Mouse (Mus musculus) spleen, postnatal 4 days (tissue): Measurements from ENCODE around the gene Nyap2.

Experiments
- DNase-seq, 2 experiments: peaks; one replicate each; pipeline ENCODE4 v3.0.0; 2022; ENCODE audit warnings: low spot score in 2 of 2

Nyap2 gene

DNA sequence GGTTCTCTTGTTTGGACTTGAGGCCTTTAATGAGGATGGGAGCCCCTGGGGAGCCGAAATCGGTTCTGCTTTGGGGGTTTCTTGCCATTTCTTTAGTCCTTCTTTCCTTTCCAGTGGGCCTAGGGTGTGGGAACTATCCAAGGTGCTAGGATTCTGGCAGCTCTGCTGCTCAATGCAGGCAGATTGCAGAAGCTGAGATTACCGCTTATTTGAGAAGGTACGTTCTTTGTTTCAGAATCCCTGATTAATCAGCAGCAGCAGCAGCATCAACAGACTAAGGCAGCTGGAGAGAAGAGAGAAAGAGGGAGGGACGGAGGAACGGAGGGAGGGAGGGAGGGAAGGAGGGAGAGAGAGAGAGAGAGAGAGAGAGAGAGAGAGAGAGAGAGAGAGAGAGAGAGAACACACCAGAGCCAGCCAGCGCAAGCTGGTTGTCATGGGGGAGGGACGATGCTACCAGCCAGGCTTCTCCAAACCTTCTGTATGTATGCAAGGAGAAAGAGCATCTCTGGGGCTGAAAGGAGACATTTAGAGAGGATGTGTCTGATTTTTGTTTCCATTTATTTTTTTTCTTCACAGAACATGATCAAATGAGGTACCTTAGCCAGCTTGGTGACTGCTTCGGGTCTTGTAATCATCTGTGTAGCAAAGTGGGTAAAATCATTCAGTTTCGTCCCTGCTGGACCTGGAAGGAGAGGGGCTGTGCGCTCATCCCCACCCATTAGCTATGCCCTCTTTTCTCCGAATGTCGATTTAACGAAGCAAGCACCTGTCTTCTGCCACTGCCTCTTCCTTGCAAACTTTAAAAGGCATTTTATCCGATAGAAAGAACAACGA is at the start of gene Nyap2:
Nyap2 (plus strand) TSS at position 120 of the 834 bp plus-strand sequence.
- DNase-seq = no peak

DNA sequence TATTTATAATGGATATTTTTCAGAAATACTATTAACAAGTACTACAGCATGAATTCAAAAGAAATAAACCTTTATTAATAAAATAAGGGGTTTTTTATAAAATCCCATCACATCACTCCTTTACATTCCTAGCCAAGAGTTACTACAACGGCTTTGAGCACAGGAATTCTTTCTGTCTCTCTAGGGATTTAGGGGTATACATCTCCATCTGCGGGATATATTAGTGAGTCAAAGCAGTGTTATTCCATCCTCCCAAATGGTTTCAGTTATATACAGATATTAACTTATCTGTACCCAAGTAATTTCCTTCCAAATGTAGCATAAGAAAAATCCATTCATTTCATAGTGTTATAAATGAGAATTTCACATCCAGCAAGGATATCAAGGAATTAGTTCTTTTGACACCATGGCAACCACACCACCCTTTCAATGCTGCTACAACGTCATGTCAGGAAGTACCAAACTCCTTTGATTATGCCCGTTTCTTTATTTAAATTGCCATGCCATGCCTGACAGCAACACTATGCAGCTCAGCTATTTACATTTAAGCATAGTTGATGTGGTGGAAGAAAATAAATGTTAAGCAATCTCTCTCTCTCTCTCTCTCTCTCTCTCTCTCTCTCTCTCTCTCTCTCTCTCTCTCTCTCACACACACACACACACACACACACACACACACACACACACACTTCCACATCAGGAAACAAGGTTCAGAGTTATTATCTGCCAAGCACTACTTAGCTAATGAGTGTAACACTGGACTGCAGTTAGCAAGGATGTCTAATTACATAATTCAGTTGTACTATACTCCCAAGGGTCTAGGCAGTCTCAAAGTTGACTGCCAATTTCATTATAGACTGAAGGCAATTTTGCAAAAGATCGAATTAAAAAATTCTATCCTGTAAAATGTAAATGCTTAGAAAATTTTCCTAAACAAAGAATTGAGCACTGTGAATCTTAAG is 33.6 kb upstream of the Nyap2 start:
- DNase-seq = no peak

DNA sequence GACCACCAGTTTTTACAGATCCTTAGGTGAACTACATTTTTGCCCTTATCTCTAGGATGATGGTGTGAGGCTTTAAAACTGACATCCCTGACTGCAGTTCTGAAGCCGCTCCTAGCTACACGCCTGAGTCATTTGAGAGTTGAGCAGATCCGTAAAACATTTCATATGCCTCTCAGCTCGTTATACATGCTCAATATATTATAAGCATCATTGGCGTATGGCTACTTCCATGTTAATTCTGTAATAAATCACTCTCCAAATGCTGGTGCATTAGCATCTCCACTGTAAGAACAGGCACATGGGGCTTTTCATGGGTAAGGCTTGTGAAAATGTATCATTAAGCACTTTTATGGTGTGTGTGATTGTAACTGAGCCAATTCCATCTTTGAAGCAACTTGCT is 18.4 kb upstream of the Nyap2 start:
- DNase-seq = no peak

DNA sequence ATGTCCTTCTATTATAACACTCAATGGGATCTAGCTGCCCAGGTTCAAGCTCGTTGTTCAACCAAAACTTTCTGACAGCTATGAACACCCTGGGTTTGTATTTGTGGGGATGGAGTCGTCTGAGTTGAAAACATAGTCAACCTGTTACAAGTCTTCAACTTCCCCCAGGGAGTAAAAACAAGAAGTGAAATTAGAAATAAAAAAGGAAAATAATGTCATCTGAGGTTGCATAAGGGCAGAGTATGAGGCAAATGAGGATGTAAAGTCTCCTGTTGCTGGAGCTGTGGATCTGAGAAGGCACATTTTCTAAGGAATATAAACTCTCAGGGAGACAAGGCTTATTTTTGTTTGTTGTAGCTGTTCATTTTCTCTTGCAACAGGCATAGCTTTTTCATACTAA is 17.9 kb upstream of the Nyap2 start:
- no peak for DNase-seq

DNA sequence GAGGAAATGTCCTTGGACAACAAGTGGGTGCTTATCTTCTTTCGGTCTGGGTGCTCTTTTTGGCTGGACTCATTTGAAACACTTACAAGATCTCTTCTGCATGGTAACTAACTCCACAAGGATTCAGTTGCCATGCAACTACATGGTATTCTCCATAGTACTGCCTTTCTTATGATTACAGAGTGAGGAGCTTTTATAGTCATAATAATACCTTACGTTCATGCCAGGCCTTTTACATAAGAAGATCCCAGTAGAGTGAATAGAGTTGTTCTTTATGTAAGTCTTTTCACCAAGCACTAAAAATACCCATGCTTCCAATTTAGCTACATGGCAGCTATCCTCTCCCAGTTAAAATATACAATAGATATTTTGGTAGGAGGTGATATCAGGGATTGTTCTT is 13.9 kb upstream of the Nyap2 start:
- DNase-seq = no peak

DNA sequence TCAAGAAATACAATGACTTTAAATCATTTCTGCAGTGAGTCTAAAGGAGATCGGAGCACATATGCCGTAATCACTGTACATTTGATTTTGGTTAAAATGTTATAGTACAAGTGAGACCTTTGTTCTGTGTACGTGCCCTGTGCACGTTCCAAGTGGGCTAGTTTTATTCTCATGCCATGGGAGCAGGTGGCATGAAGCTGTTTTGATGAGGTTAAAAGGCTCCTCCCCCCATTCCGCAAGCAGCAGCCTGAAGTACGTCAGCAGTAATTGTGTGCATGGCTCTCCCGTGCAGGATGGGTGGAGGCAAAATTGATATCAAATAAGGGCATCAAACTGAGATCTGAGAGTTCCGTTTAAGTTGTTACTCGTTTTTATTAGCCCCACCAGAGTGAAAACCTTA is 491 bp upstream of the Nyap2 start:
- DNase-seq = no peak

DNA sequence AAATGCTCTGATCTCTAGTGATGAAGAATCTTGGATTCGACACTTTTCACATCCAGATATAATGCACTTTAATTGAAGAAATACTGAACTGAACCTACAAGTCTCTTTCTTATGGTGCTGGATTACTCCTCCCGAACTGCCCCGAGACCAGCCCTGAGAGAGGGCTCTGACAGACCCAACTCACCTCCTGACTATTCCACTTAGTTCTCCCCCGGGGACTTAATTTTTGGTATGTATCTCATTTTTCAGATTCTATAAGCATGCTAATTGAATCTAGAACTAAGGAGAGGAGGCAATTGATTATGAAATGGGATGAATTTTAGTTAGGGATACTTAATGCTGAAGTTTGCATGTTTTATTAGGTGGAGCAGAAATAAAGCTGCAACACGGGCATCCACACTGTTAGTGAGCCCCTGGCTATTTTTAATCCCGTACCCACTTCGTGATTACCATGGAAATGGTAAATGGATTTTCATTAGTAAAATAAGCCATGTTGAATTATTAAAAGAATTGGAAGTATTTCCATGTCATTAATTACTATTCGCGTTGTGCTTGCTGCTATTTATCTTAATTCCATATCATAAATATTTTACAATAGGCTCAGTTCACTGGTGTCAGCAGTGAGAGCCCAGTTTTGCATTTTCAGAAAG is 1.0 kb downstream of the Nyap2 start:
- DNase-seq = no peak

DNA sequence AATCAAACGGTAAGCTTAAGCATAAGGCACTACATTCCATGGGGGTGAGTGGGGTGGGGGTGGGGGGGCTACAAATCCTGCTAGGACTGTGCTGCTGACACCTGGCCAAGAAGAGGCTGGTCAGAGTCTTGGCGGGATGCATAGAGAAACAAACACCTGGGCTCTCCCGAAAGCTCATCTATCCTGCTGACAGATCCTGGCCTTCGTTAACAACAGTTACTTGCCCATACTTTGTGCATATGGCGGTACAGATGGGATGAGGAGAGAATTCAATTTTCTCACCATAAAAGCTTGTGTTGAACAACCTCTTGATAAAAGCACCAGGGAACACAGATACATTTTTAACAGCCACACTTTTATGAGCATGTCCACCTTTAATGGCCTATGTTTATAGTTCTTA is 10.7 kb downstream of the Nyap2 start:
- DNase-seq = no peak

DNA sequence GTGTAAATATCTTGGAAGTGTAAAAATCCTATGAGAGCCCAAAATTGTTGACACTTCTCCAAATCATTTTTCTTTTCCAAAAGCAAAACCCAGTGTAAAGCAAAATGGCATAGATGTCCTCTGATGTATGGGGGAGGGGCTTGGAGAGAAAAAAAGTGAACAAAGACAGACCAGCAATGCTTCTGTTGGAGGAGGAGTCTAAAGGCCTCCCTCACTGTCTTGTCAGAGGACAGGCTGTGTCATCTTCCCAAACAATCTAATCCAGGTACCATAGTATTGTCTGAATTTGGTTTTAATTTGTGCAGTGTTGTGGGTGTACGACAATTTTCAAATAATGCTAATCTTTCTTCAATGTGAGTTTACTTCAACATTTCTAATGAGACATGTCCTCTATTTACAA is 13.7 kb downstream of the Nyap2 start:
- DNase-seq = no peak

DNA sequence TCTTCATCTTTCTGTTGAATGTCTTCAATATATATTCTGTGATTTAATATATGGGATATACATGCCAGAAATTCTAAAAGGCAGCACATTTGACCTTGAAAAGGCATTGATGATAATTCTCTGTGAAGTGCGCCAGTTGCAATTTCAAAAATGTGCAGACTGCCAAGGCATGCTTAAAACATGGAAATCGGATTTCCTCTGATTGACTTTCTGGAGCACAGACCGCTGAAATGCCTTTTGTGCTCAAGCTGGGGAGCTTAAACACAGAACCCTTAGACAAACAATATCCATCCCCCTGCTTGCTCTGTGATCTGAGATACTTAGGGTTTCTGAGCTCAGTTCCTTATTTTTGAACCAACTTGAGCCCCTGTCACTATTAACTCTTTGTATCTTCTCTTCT is 14.2 kb downstream of the Nyap2 start:
- no peak for DNase-seq

DNA sequence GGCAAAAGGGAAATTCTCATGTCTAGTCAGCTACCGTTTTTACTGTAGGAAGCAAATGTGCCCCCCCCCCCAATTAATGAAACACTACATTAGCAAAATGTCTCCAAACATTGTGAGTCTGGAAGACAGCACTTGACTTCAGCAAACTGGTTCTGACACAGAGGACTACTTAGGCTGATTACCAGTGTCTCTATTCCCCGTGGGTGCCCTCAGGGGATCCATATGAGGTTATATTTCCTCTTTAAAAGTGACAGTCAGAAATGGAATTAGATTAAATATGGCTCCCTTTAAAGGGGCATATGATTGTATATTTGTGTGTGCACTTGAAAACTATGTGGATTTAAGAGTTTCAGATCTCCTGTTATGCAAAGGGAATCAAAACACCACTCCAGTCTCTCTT is 15.3 kb downstream of the Nyap2 start:
- no peak for DNase-seq

DNA sequence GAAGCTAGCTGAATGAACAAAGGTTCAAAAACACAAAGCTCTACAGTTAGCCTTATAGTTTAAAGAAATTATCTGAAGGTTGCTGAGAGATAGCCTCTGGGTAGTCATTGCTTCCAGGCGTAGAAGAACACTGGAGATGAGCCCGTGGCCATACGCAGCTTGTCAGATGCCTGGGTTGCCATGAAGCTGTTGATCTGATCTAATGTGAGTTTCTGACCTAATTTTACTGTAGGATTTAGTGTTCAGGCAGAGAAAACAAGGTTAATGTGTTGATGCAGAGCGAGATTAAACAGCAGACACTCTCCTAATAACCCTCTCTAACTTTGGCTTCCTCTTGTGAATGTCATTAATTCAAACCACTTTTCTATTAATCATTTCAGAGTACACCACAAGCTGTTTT is 16.1 kb downstream of the Nyap2 start:
- no peak for DNase-seq

DNA sequence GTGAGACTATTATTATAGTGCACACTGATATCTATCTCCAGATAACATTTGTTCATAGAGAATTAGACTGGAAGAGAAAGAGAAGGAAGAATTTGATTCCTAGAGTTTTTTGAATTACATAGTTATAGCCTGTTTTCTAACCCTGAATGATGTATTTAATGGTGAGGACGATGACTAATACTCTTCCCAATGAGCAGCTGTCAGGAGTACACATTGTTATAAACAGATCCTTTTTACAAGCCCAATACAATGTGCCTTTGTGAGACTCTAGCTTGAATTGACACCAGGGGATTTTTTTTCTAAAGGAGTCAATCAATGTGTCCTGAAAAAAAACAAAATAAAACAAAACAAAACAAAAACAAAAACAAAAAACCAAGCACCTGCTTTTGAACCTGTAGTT is 22.2 kb downstream of the Nyap2 start:
- no peak for DNase-seq

DNA sequence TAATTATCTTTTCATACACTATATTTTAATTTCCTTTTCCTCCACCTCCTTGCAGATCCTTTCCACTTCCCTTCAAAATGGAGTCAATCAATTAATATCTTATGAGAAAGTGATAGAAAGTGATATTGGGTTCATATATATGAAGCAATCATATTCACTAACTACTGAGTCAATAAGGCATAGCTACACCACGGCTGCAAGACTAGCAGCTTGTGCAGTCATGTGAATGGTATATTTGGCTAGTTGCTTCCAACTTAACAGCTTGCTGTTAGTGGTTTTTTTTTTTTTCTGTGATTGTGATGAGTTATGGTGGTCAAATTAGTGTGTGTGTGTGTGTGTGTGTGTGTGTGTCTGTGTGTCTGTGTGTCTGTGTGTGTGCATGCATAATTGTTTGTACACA is 25.0 kb downstream of the Nyap2 start:
- no peak for DNase-seq

DNA sequence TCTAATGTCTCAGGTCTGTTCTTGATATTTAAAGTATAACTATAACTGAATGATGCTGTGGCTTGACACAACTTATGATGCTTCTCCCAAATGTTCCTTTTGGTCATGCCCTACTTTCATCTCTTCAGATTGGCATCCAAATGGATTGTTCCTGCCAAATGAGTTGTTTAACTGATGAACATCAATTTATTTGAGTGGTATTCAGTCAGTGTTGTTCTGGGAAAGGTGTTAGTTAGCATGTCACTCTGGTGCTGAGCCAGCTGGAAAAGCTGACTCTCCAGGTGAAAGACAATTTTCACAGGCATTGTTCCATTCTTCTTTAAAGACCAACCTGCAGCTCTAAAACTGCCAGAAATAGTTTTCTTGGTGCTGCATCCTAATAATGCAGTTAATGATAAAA is 43.0 kb downstream of the Nyap2 start:
- no peak for DNase-seq

DNA sequence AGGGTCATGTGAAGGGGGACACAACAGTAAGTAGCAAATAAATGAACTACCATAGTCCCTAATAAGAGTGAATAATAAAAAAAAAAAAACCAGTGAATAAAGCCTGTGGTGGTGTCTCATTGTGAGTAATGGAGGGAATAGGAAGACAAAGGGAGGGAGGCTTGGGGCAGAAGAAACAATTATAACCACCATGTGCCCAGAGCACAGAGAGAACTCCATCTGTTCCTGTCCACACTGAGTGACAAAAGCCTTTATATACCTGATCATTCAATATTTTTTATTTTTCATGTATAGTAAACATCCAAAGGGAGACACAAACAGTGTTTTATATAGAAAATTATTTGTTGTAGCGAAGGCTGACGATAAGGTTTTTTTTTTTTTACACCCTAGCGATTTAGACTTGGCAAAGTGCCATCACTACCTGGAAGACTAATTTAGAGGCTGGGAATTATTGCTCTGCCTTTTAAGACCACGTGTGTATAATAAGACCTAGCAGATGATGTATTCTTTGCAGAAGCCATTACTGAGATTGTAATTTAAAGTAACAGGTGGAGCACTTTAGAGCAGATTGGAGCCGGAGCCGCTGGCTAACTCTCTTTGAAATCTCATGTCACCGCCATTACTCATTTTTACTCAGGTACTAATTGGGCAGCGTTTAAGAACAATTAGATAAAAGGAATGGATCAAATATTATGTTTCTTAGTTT is 55.4 kb downstream of the Nyap2 start:
- no peak for DNase-seq

DNA sequence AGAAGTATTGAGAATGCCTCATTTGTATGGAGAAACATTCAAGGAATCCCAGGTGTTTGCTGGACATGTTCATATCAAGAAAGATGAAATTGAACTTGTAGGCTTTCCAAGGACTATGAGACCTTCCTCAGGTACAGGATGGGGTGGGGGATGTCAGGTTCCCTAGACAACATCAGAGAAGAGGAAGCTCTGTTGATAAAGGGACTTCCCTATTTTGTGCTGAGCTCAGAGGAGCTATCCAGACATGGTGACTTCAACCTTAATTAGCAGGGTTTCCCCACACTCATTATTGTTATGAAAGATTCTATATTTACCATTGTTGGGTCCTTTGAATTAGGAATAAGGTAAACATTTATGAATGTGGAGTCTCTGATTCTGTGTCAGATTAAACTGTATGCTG is 67.1 kb downstream of the Nyap2 start:
- DNase-seq = no peak

DNA sequence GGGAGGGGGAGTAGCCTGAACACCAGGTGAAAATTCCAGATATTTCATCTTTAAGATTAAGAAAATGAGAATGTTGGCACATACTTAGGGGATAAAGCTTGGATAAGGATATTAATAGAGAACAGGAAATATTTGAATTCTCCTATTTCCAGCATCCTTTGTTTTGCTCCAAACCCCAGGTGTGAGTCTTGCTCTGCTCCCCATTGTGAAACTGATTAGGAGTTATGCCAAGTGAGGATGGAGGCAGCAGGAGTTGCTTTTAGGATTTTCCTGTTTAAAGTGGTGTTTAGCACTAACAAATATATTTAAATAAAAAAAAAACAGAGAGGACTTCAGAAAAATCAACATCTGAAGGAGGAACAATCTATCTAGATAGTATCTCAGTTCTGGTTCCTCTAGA is 68.8 kb downstream of the Nyap2 start:
- DNase-seq = no peak

DNA sequence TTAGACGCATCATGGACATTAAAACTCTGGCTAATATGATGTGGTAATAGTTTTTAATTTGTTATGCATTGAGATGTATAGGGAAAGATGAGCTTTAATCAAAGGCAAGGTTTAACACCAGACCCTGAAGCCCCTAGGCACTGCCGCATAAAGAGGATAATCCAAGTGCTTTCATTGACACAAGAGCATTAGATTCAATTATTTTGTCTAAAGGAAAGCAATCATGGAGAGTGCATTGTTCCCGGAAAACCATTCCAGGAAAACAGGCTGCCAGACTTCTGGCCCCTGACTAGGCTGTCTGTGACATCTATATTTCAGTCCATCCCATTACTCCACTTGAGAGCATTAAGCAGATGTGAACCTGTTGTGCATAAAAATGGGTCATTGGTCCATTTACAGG is 92.5 kb downstream of the Nyap2 start:
- DNase-seq = no peak

DNA sequence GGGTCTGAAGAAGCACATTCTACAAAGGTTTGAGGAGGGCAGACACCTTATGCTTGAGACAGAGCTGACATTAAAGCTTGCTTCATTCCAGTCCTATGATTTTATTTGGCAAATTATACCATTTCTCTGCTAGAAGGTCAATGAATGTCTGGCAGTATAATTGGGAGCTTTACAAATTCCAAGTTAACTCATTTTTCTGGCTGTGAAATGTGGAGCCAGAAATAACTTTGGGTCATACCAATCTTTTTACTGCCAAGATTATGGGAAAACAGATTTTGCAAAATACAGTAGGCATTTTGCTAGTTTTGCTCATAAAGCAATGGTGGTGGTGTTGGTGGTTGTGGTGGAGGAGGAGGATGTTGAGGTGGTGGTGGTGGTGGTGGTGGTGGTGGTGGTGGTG is 96.0 kb downstream of the Nyap2 start:
- DNase-seq = no peak

DNA sequence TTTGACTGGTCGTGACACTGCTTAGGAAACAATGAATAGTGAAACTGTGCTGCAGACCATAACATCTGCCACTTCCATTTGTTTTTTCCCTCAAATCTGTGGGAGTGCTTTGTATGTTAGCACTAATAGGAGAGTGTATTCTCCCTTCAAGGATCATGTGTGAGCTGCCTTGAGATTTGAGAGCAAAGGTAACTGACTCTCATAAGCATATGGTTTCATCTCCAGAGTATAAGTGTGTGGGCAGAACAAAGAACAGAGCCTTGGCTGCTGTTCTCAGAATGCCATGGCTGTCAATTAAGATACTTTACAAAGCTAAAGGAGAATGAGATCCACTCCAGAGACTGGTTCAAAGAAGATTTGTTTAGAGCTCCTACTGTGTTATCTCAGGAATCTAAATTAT is 96.6 kb downstream of the Nyap2 start:
- DNase-seq = no peak

DNA sequence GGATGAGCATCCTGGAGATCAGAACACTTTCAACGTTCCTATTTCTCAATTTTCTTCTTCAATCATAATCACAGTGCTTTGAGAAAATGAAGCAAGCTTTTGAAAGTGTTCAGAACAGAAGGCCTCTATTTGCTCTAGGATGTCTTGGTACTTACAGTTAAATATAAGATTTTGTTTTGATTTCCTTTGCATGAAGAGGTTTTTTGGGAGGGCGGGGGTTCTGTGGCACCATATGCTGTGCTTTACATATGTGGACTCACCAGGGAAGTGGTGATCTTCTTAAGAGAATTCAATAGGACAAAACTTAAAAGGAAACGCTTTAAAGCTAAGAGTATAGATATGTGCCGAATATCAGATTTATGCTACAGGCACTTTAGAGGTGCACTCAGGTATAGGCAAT is 103.0 kb downstream of the Nyap2 start:
- DNase-seq = no peak
